Mouse (Mus musculus): ENCODE measurements at regions not wholly inside any gene's neighbourhood (a gene's known extent, or its start where the extent isn't known, plus 50 kb on each side); places are given as distances from the start of the nearest gene placed in this dataset.

DNA sequence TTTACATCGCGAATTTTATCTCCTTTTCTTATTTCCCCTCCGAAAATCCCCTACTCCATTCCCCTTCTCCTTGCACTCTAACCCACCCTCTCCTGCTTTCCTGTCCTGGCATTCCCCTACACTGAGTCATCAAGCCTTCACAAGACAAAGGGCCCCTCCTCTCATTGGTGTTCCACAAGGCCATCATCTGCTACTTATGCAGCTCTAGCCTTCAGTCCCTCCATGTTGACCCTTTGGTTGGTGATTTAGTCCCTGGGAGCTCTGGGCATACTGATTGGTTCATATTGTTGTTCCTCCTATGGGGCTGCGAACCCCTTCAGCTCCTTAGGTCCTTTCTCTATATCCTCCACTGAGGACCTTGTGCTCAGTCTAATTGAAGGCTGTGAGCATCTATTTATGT is 239.0 kb upstream of the Arrdc4 start:
- TF ChIP-seq CTCF (IDR thresholded peaks at IDR 0.05) (no peak), POLR2A (IDR thresholded peaks at IDR 0.05; ENCODE audit: insufficient read depth, low read depth, low read length) (no peak), EP300 (IDR thresholded peaks at IDR 0.05; ENCODE audit: insufficient read depth, low read depth, low read length) (no peak)

All from heart, adult 2 months (tissue).